Mouse (Mus musculus): ENCODE measurements around the gene Glud1.
A peak's percentile ranks its signal among the peaks of the same experiment; 100 is the strongest.
"Not testable (repeated sequence)": the region's sequence is repeated elsewhere in the genome, so short reads cannot be mapped to it uniquely, and the experiment has no call there.

The Glud1 gene

GRCm38 (mm10) chr14:34312339-34313048 is 2.0 kb downstream of the Glud1 start:
- no peak for DNase-seq (ENCODE audit: low spot score in 2 of 2)

- DNase-seq (ENCODE audit: low spot score in 2 of 2): no peak
These were observed 3.1 kb downstream of the Glud1 start for GRCm38 (mm10) chr14:34313612-34314011.

- DNase-seq (ENCODE audit: low spot score in 2 of 2): not testable (repeated sequence)
These were observed 3.9 kb downstream of the Glud1 start for GRCm38 (mm10) chr14:34314383-34314782.

- no peak for DNase-seq (ENCODE audit: low spot score in 2 of 2)
These were observed 4.3 kb downstream of the Glud1 start for GRCm38 (mm10) chr14:34314796-34315195.

GRCm38 (mm10) chr14:34316346-34316745 is 5.8 kb downstream of the Glud1 start:
- no peak for DNase-seq (ENCODE audit: low spot score in 2 of 2)

GRCm38 (mm10) chr14:34317431-34317830 is 6.9 kb downstream of the Glud1 start:
- no peak for DNase-seq (ENCODE audit: low spot score in 2 of 2)

GRCm38 (mm10) chr14:34318113-34318512 is 7.6 kb downstream of the Glud1 start:
- DNase-seq (ENCODE audit: low spot score in 2 of 2): no peak

GRCm38 (mm10) chr14:34323576-34324085 is 13.1 kb downstream of the Glud1 start:
- DNase-seq (ENCODE audit: low spot score in 2 of 2): no peak

GRCm38 (mm10) chr14:34326606-34327005 is 16.1 kb downstream of the Glud1 start:
- no peak for DNase-seq (ENCODE audit: low spot score in 2 of 2)

- DNase-seq (ENCODE audit: low spot score in 2 of 2): no peak
These were observed 17.1 kb downstream of the Glud1 start for GRCm38 (mm10) chr14:34327618-34328017.

- no peak for DNase-seq (ENCODE audit: low spot score in 2 of 2)
These were observed 20.2 kb downstream of the Glud1 start for GRCm38 (mm10) chr14:34330657-34331158.

GRCm38 (mm10) chr14:34331886-34332285 is 21.4 kb downstream of the Glud1 start:
- DNase-seq (ENCODE audit: low spot score in 2 of 2): no peak

GRCm38 (mm10) chr14:34332476-34332875 is 21.9 kb downstream of the Glud1 start:
- peak; percentile 23 to 42 for DNase-seq (ENCODE audit: low spot score in 2 of 2)

- DNase-seq (ENCODE audit: low spot score in 2 of 2): no peak
These were observed 28.9 kb downstream of the Glud1 start for GRCm38 (mm10) chr14:34339446-34339845.

- no peak for DNase-seq (ENCODE audit: low spot score in 2 of 2)
These were observed 31.5 kb downstream of the Glud1 start for GRCm38 (mm10) chr14:34341993-34342392.

- DNase-seq (ENCODE audit: low spot score in 2 of 2): no peak
These were observed 32.6 kb downstream of the Glud1 start for GRCm38 (mm10) chr14:34343078-34343477.

- DNase-seq (ENCODE audit: low spot score in 2 of 2): no peak
These were observed 33.8 kb downstream of the Glud1 start for GRCm38 (mm10) chr14:34344361-34344760.

GRCm38 (mm10) chr14:34345771-34346566 is 35.4 kb downstream of the Glud1 start:
- DNase-seq (ENCODE audit: low spot score in 2 of 2): no peak

GRCm38 (mm10) chr14:34347084-34347483 is 36.6 kb downstream of the Glud1 start:
- no peak for DNase-seq (ENCODE audit: low spot score in 2 of 2)

GRCm38 (mm10) chr14:34348301-34348700 is 37.8 kb downstream of the Glud1 start:
- DNase-seq (ENCODE audit: low spot score in 2 of 2): no peak

- DNase-seq (ENCODE audit: low spot score in 2 of 2): no peak
These were observed 38.5 kb downstream of the Glud1 start for GRCm38 (mm10) chr14:34349007-34349406.

GRCm38 (mm10) chr14:34351660-34352059 is 41.1 kb downstream of the Glud1 start:
- DNase-seq (ENCODE audit: low spot score in 2 of 2): no peak

- DNase-seq (ENCODE audit: low spot score in 2 of 2): no peak
These were observed 42.0 kb downstream of the Glud1 start for GRCm38 (mm10) chr14:34352523-34352922.

Measured in right cerebral cortex, adult 2 months (tissue).